11 mouse cellular contexts compared by ENCODE assay signal in genomic region chr3:79219144-79219930, GRCm38 (mm10).
A peak's percentile ranks its signal among the peaks of the same experiment; 100 is the strongest.
DNase-seq lines count a peak whose midpoint lies in the region; ATAC-seq and TF ChIP-seq lines count a peak whose summit lies in the region.
"Had no signal": no experiment of that assay in that cellular context is flagged by ENCODE, and none has a peak within 500 bp of the region (broad histone marks: within the 10 kb centered on the region; RNA-seq: fewer than 3 reads in every experiment).

No protein-coding gene starts in this region.

- ATAC-seq in liver, embryonic 11.5 days (replicated peaks; ENCODE audit: low FRiP score): no peak
- ATAC-seq in hindbrain, postnatal 0 days: no peak

- intact Hi-C loops in heart, adult 2 months (cut with DNase I): loop anchor here (1.0 kb wide), 1 partner anchor 68 kb away; no protein-coding TSS in a partner anchor

- peaks cover 44% of the 10 kb centered on the region for H3K36me3 ChIP-seq in heart, adult 2 months (ENCODE audit: control insufficient read depth, insufficient read depth, low read length)
- no peaks in the 10 kb centered on the region for H3K36me3 ChIP-seq in liver, adult 2 months (ENCODE audit: control insufficient read depth, insufficient read depth, low read length)
- no peaks in the 10 kb centered on the region for H3K36me3 ChIP-seq in liver, embryonic 11.5 days (ENCODE audit: control insufficient read depth, insufficient read depth, low read length)
- H3K36me3 ChIP-seq in hindbrain, postnatal 0 days (ENCODE audit: insufficient read depth, low read length): no peaks in the 10 kb centered on the region

- no peak for DNase-seq in heart, adult 2 months
- no peak for DNase-seq in heart, adult 9 months (ENCODE audit: low spot score in 2 of 2)
- DNase-seq in liver, adult 2 months (ENCODE audit: extremely low read depth, low read depth, low spot score): no peak
- no peak for DNase-seq in liver, embryonic 11.5 days (ENCODE audit: low spot score)
- DNase-seq in adipocyte (ENCODE audit: low spot score): peak; percentile 16
- no peak for DNase-seq in hindbrain, postnatal 0 days (ENCODE audit: low spot score)
- DNase-seq in ovary, postnatal 36 days (ENCODE audit: low spot score): no peak
- DNase-seq in gastrocnemius, postnatal 10 days: no peak
- DNase-seq: lung, adult 18-20 months; thymus, postnatal 14 days had no signal

- no peak for TF ChIP-seq EP300 in heart, adult 2 months (IDR thresholded peaks at IDR 0.05; ENCODE audit: insufficient read depth, low read depth, low read length)

- peaks cover 29% of the 10 kb centered on the region for H3K4me1 ChIP-seq in heart, adult 2 months (ENCODE audit: control insufficient read depth, insufficient read depth, low read length)
- peaks cover 20% of the 10 kb centered on the region for H3K4me1 ChIP-seq in liver, adult 2 months (ENCODE audit: control insufficient read depth, insufficient read depth, low read length)
- H3K4me1 ChIP-seq in liver, embryonic 11.5 days (replicated peaks; ENCODE audit: control insufficient read depth, insufficient read depth, low read length): peaks cover 6% of the 10 kb centered on the region; the same call in 1 of the 2 replicates
- H3K4me1 ChIP-seq in hindbrain, postnatal 0 days (ENCODE audit: insufficient read depth, low read length): peaks cover 7% of the 10 kb centered on the region; the same call in 1 of the 2 replicates

- no peaks in the 10 kb centered on the region for H3K9me3 ChIP-seq in liver, embryonic 11.5 days (ENCODE audit: control insufficient read depth, low read length)
- H3K9me3 ChIP-seq in hindbrain, postnatal 0 days (ENCODE audit: low read length): no peaks in the 10 kb centered on the region

- WGBS in heart, adult 2 months: 28% methylated on average over 10 of the region's 10 CpGs
- 68% methylated on average over 10 of the region's 10 CpGs for WGBS in liver, adult 2 months
- 65% methylated on average over 10 of the region's 10 CpGs for WGBS in liver, embryonic 11.5 days
- 34% methylated on average over 10 of the region's 10 CpGs for WGBS in hindbrain, postnatal 0 days

- peak overlapping the region; percentile 2 for H3K9ac ChIP-seq in heart, adult 2 months (ENCODE audit: low read depth, low read length)
- H3K9ac ChIP-seq in liver, adult 2 months (ENCODE audit: low read depth, low read length): no peak overlapping the region
- H3K9ac ChIP-seq in liver, embryonic 11.5 days (ENCODE audit: low read depth, low read length): no peak overlapping the region
- H3K9ac ChIP-seq in hindbrain, postnatal 0 days (replicated peaks; ENCODE audit: low read length): no peak overlapping the region

- no peak for TF ChIP-seq POLR2A in heart, adult 2 months (IDR thresholded peaks at IDR 0.05; ENCODE audit: insufficient read depth, low read depth, low read length)
- TF ChIP-seq POLR2A in liver, adult 2 months (IDR thresholded peaks at IDR 0.05; ENCODE audit: extremely low read depth, insufficient read depth, low read length): no peak

- H3K4me3 ChIP-seq in heart, adult 2 months: peak overlapping the region; percentile 7
- no peak overlapping the region for H3K4me3 ChIP-seq in liver, adult 2 months (ENCODE audit: insufficient read depth, low read depth, low read length)
- H3K4me3 ChIP-seq in liver, embryonic 11.5 days (ENCODE audit: low read depth, low read length): no peak overlapping the region
- H3K4me3 ChIP-seq in hindbrain, postnatal 0 days (ENCODE audit: low read length): no peak overlapping the region

- H3K4me2 ChIP-seq in liver, embryonic 11.5 days: no peak overlapping the region
- no peak overlapping the region for H3K4me2 ChIP-seq in hindbrain, postnatal 0 days (ENCODE audit: low read depth, low read length)

- peaks cover 8% of the 10 kb centered on the region for H3K79me2 ChIP-seq in heart, adult 2 months (replicated peaks; ENCODE audit: control insufficient read depth, insufficient read depth, low read length)
- peaks cover 20% of the 10 kb centered on the region; the same call in 1 of the 2 replicates for H3K79me2 ChIP-seq in liver, adult 2 months (ENCODE audit: control insufficient read depth, insufficient read depth, low read length)

- H3K27ac ChIP-seq in heart, adult 2 months: peak overlapping the region; percentile 86
- H3K27ac ChIP-seq in liver, adult 2 months (replicated peaks; ENCODE audit: insufficient read depth, low read depth, low read length): peak overlapping the region; percentile 49
- no peak overlapping the region for H3K27ac ChIP-seq in liver, embryonic 11.5 days (ENCODE audit: low read depth, low read length)
- peak overlapping the region; percentile 4; the same call in 1 of the 2 replicates for H3K27ac ChIP-seq in hindbrain, postnatal 0 days

- H3K27me3 ChIP-seq in heart, adult 2 months (ENCODE audit: control insufficient read depth, insufficient read depth, low read length): no peaks in the 10 kb centered on the region
- no peaks in the 10 kb centered on the region for H3K27me3 ChIP-seq in liver, adult 2 months (ENCODE audit: control insufficient read depth, insufficient read depth, low read length)
- no peaks in the 10 kb centered on the region for H3K27me3 ChIP-seq in liver, embryonic 11.5 days (replicated peaks; ENCODE audit: control insufficient read depth, insufficient read depth, low read length)
- no peaks in the 10 kb centered on the region for H3K27me3 ChIP-seq in hindbrain, postnatal 0 days (ENCODE audit: insufficient read depth, low read length)
- H3K27me3 ChIP-seq: CH12.LX had no signal

- no peak for TF ChIP-seq CTCF in heart, adult 2 months (IDR thresholded peaks at IDR 0.05)
- no peak for TF ChIP-seq CTCF in liver, adult 2 months (IDR thresholded peaks at IDR 0.05; ENCODE audit: low read depth, low read length)
- TF ChIP-seq CTCF in hindbrain, postnatal 0 days (IDR thresholded peaks at IDR 0.05; ENCODE audit: low read depth): no peak
